Mouse (Mus musculus): ENCODE measurements at regions not wholly inside any gene's neighbourhood (a gene's known extent, or its start where the extent isn't known, plus 50 kb on each side); places are given as distances from the start of the nearest gene placed in this dataset.
A peak's percentile ranks its signal among the peaks of the same experiment; 100 is the strongest.

- no peak overlapping the region for H3K4me2 ChIP-seq (ENCODE audit: low read length)
- H3K4me1 ChIP-seq (replicated peaks; ENCODE audit: control insufficient read depth, insufficient read depth, low read length), result peaks cover 36% of the 10 kb centered on the region
- no peak overlapping the region for H3K27ac ChIP-seq (ENCODE audit: low read length)
- no peaks in the 10 kb centered on the region for H3K9me3 ChIP-seq (ENCODE audit: control insufficient read depth, low read length)
- H3K36me3 ChIP-seq (ENCODE audit: control insufficient read depth, insufficient read depth), result no peaks in the 10 kb centered on the region
- H3K9ac ChIP-seq (replicated peaks; ENCODE audit: low read depth, low read length), result no peak overlapping the region
- H3K27me3 ChIP-seq (replicated peaks; ENCODE audit: control insufficient read depth, insufficient read depth, low read length), result no peaks in the 10 kb centered on the region
- H3K4me3 ChIP-seq (replicated peaks; ENCODE audit: low read length), result no peak overlapping the region
- no peak for ATAC-seq
- WGBS, result 69% methylated on average over 2 of the region's 2 CpGs
Observed at GRCm38 (mm10) chr6:100145869-100146268, 141.4 kb downstream of the Rybp start.

GRCm38 (mm10) chr6:100144544-100145287 lies 142.6 kb downstream of the Rybp start:
- Histone ChIP-seq H3K4me1 (replicated peaks; ENCODE audit: control insufficient read depth, insufficient read depth, low read length) (peaks cover 36% of the 10 kb centered on the region), H3K27ac (ENCODE audit: low read length) (no peak overlapping the region)
- WGBS, result 67% methylated on average over 4 of the region's 4 CpGs

GRCm38 (mm10) chr6:100143586-100144301 lies 143.5 kb downstream of the Rybp start:
- WGBS, result 2% methylated on average over 16 of the region's 16 CpGs
- Histone ChIP-seq H3K4me2 (ENCODE audit: low read length) (peak overlapping the region; percentile 44), H3K27me3 (replicated peaks; ENCODE audit: control insufficient read depth, insufficient read depth, low read length) (no peaks in the 10 kb centered on the region), H3K4me3 (replicated peaks; ENCODE audit: low read length) (0 out of 2 replicates have a peak overlapping the region, but pooled peaks have one; percentile 0), H3K9ac (replicated peaks; ENCODE audit: low read depth, low read length) (peak overlapping the region; percentile 44), H3K36me3 (ENCODE audit: control insufficient read depth, insufficient read depth) (no peaks in the 10 kb centered on the region), H3K9me3 (ENCODE audit: control insufficient read depth, low read length) (no peaks in the 10 kb centered on the region), H3K27ac (ENCODE audit: low read length) (peak overlapping the region; percentile 68), H3K4me1 (replicated peaks; ENCODE audit: control insufficient read depth, insufficient read depth, low read length) (peaks cover 31% of the 10 kb centered on the region)
- peak; percentile 59 for ATAC-seq

More at GRCm38 (mm10) chr6:100144544-100145287, 142.6 kb downstream of the Rybp start:
- Histone ChIP-seq H3K4me2 (ENCODE audit: low read length) (no peak overlapping the region), H3K4me3 (replicated peaks; ENCODE audit: low read length) (no peak overlapping the region), H3K9me3 (ENCODE audit: control insufficient read depth, low read length) (no peaks in the 10 kb centered on the region), H3K36me3 (ENCODE audit: control insufficient read depth, insufficient read depth) (no peaks in the 10 kb centered on the region), H3K27me3 (replicated peaks; ENCODE audit: control insufficient read depth, insufficient read depth, low read length) (no peaks in the 10 kb centered on the region), H3K9ac (replicated peaks; ENCODE audit: low read depth, low read length) (no peak overlapping the region)
- ATAC-seq, result no peak

GRCm38 (mm10) chr6:100141225-100141624 lies 146.1 kb downstream of the Rybp start:
- WGBS, result 81% methylated on average over 5 of the region's 5 CpGs
- no peak for ATAC-seq
- no peak overlapping the region for H3K4me2 ChIP-seq (ENCODE audit: low read length)

GRCm38 (mm10) chr6:100140581-100141114 lies 146.6 kb downstream of the Rybp start:
- H3K9ac ChIP-seq (replicated peaks; ENCODE audit: low read depth, low read length), result no peak overlapping the region
- H3K4me3 ChIP-seq (replicated peaks; ENCODE audit: low read length), result no peak overlapping the region
- H3K36me3 ChIP-seq (ENCODE audit: control insufficient read depth, insufficient read depth), result no peaks in the 10 kb centered on the region
- H3K27me3 ChIP-seq (replicated peaks; ENCODE audit: control insufficient read depth, insufficient read depth, low read length), result no peaks in the 10 kb centered on the region
- H3K4me2 ChIP-seq (ENCODE audit: low read length), result no peak overlapping the region
- peaks cover 21% of the 10 kb centered on the region for H3K4me1 ChIP-seq (replicated peaks; ENCODE audit: control insufficient read depth, insufficient read depth, low read length)
- H3K27ac ChIP-seq (ENCODE audit: low read length), result no peak overlapping the region
- WGBS, result 66% methylated on average over 6 of the region's 6 CpGs
- ATAC-seq, result no peak
- no peaks in the 10 kb centered on the region for H3K9me3 ChIP-seq (ENCODE audit: control insufficient read depth, low read length)

More at GRCm38 (mm10) chr6:100141225-100141624, 146.1 kb downstream of the Rybp start:
- H3K36me3 ChIP-seq (ENCODE audit: control insufficient read depth, insufficient read depth), result no peaks in the 10 kb centered on the region
- H3K27ac ChIP-seq (ENCODE audit: low read length), result no peak overlapping the region
- H3K27me3 ChIP-seq (replicated peaks; ENCODE audit: control insufficient read depth, insufficient read depth, low read length), result no peaks in the 10 kb centered on the region
- peaks cover 21% of the 10 kb centered on the region for H3K4me1 ChIP-seq (replicated peaks; ENCODE audit: control insufficient read depth, insufficient read depth, low read length)
- H3K4me3 ChIP-seq (replicated peaks; ENCODE audit: low read length), result no peak overlapping the region
- no peak overlapping the region for H3K9ac ChIP-seq (replicated peaks; ENCODE audit: low read depth, low read length)
- no peaks in the 10 kb centered on the region for H3K9me3 ChIP-seq (ENCODE audit: control insufficient read depth, low read length)

GRCm38 (mm10) chr6:100139809-100140208 lies 147.5 kb downstream of the Rybp start:
- Histone ChIP-seq H3K27me3 (replicated peaks; ENCODE audit: control insufficient read depth, insufficient read depth, low read length) (no peaks in the 10 kb centered on the region), H3K9me3 (ENCODE audit: control insufficient read depth, low read length) (no peaks in the 10 kb centered on the region)

GRCm38 (mm10) chr6:100138659-100139058 lies 148.6 kb downstream of the Rybp start:
- no peak overlapping the region for H3K4me3 ChIP-seq (replicated peaks; ENCODE audit: low read length)
- 95% methylated on average over 2 of the region's 2 CpGs for WGBS
- no peaks in the 10 kb centered on the region for H3K27me3 ChIP-seq (replicated peaks; ENCODE audit: control insufficient read depth, insufficient read depth, low read length)
- H3K9me3 ChIP-seq (ENCODE audit: control insufficient read depth, low read length), result no peaks in the 10 kb centered on the region
- H3K4me1 ChIP-seq (replicated peaks; ENCODE audit: control insufficient read depth, insufficient read depth, low read length), result peaks cover 14% of the 10 kb centered on the region
- H3K27ac ChIP-seq (ENCODE audit: low read length), result no peak overlapping the region
- no peaks in the 10 kb centered on the region for H3K36me3 ChIP-seq (ENCODE audit: control insufficient read depth, insufficient read depth)
- no peak overlapping the region for H3K9ac ChIP-seq (replicated peaks; ENCODE audit: low read depth, low read length)
- H3K4me2 ChIP-seq (ENCODE audit: low read length), result no peak overlapping the region
- no peak for ATAC-seq

More at GRCm38 (mm10) chr6:100139809-100140208, 147.5 kb downstream of the Rybp start:
- no peaks in the 10 kb centered on the region for H3K36me3 ChIP-seq (ENCODE audit: control insufficient read depth, insufficient read depth)
- 59% methylated on average over 6 of the region's 6 CpGs for WGBS
- H3K9ac ChIP-seq (replicated peaks; ENCODE audit: low read depth, low read length), result no peak overlapping the region
- peaks cover 21% of the 10 kb centered on the region for H3K4me1 ChIP-seq (replicated peaks; ENCODE audit: control insufficient read depth, insufficient read depth, low read length)
- no peak overlapping the region for H3K4me2 ChIP-seq (ENCODE audit: low read length)
- H3K4me3 ChIP-seq (replicated peaks; ENCODE audit: low read length), result no peak overlapping the region
- ATAC-seq, result no peak
- no peak overlapping the region for H3K27ac ChIP-seq (ENCODE audit: low read length)

GRCm38 (mm10) chr6:100135177-100135576 lies 152.1 kb downstream of the Rybp start:
- no peak for ATAC-seq
- Histone ChIP-seq H3K4me2 (ENCODE audit: low read length) (no peak overlapping the region), H3K4me3 (replicated peaks; ENCODE audit: low read length) (no peak overlapping the region), H3K9ac (replicated peaks; ENCODE audit: low read depth, low read length) (no peak overlapping the region), H3K4me1 (replicated peaks; ENCODE audit: control insufficient read depth, insufficient read depth, low read length) (peaks cover 13% of the 10 kb centered on the region), H3K9me3 (ENCODE audit: control insufficient read depth, low read length) (no peaks in the 10 kb centered on the region), H3K36me3 (ENCODE audit: control insufficient read depth, insufficient read depth) (no peaks in the 10 kb centered on the region), H3K27me3 (replicated peaks; ENCODE audit: control insufficient read depth, insufficient read depth, low read length) (no peaks in the 10 kb centered on the region), H3K27ac (ENCODE audit: low read length) (no peak overlapping the region)
- 37% methylated on average over 2 of the region's 2 CpGs for WGBS

- H3K27ac ChIP-seq (ENCODE audit: low read length), result no peak overlapping the region
- H3K36me3 ChIP-seq (ENCODE audit: control insufficient read depth, insufficient read depth), result no peaks in the 10 kb centered on the region
- H3K9me3 ChIP-seq (ENCODE audit: control insufficient read depth, low read length), result no peaks in the 10 kb centered on the region
- no peaks in the 10 kb centered on the region for H3K27me3 ChIP-seq (replicated peaks; ENCODE audit: control insufficient read depth, insufficient read depth, low read length)
- ATAC-seq, result peak; percentile 57; the same call in 1 of the 2 replicates
- no peak overlapping the region for H3K4me3 ChIP-seq (replicated peaks; ENCODE audit: low read length)
- H3K4me1 ChIP-seq (replicated peaks; ENCODE audit: control insufficient read depth, insufficient read depth, low read length), result peaks cover 13% of the 10 kb centered on the region
- H3K9ac ChIP-seq (replicated peaks; ENCODE audit: low read depth, low read length), result no peak overlapping the region
- no peak overlapping the region for H3K4me2 ChIP-seq (ENCODE audit: low read length)
- WGBS, result 26% methylated on average over 9 of the region's 9 CpGs
Observed at GRCm38 (mm10) chr6:100133970-100134369, 153.3 kb downstream of the Rybp start.
